Mouse (Mus musculus): ENCODE results near the gene Rpp30. TPM values are rescaled to one million over a fixed set of nuclear protein-coding genes. Genes with fewer than 3 reads are reported as not detected.

The Rpp30 gene
- polyA plus RNA-seq, 1 experiment from 2014 or later: 106 TPM

GRCm38 (mm10) chr19:36119219-36119618 lies 35.7 kb downstream of the Rpp30 start:
- no peak overlapping the region for H3K4me3 ChIP-seq (ENCODE audit: low read depth, low read length)
- no peak for ATAC-seq (ENCODE audit: low FRiP score)
- 90% methylated on average over 8 of the region's 8 CpGs for WGBS
- H3K27ac ChIP-seq (ENCODE audit: low read depth, low read length): no peak overlapping the region
- H3K9ac ChIP-seq (ENCODE audit: low read depth, low read length): no peak overlapping the region
- H3K36me3 ChIP-seq (ENCODE audit: control insufficient read depth, insufficient read depth, low read length): no peaks in the 10 kb centered on the region
- H3K9me3 ChIP-seq (ENCODE audit: control insufficient read depth, low read length): no peaks in the 10 kb centered on the region
- no peaks in the 10 kb centered on the region for H3K4me1 ChIP-seq (replicated peaks; ENCODE audit: control insufficient read depth, insufficient read depth, low read length)
- H3K27me3 ChIP-seq (ENCODE audit: control insufficient read depth, insufficient read depth, low read length): no peaks in the 10 kb centered on the region
- no peak overlapping the region for H3K4me2 ChIP-seq (replicated peaks; ENCODE audit: low read depth, low read length)
- no peak for DNase-seq (ENCODE audit: low spot score)

DNA sequence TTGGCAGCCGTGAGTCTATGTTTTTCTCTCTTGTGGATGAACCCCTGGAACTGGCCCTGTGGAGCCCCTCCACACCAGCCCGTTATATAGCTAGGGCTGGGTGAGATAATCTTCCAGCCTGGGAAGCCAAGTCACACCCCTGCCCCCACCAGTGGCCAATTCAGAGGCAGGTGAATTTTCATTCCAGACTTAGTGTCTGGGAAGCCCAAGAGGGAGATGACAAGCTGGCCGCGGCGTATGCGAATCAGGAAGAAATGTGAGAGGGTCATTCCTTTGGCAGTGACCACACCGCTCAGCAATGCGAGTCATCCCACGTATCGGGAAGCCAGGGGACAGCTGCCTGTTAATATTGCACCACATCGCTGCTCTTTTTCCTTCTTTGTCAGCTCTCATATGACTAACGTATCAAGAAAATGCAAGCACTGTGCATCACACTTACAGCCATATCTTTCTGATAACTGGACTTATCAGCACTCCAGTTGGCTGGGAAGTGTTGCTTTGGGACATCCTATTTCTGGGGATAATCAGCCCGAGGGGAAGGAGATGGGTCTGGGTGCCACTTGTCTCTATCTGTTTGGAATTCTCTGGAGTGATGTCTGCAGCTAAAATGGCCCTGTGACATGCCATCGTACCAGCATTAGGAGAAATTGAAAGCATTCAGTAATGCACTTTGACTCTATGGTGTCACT lies 36.4 kb downstream of the Rpp30 start, which contains the start of gene Ankrd1:
TSS of gene Ankrd1 (minus strand) at position 317 of the 689 bp plus-strand sequence.
- Histone ChIP-seq H3K9ac (ENCODE audit: low read depth, low read length) (no peak within 1 kb of the TSS), H3K4me1 (replicated peaks; ENCODE audit: control insufficient read depth, insufficient read depth, low read length) (no peaks in the 10 kb centered on the region), H3K27me3 (ENCODE audit: control insufficient read depth, insufficient read depth, low read length) (no peaks in the 10 kb centered on the region), H3K4me2 (replicated peaks; ENCODE audit: low read depth, low read length) (no peak within 1 kb of the TSS), H3K4me3 (ENCODE audit: low read depth, low read length) (no peak within 1 kb of the TSS), H3K36me3 (ENCODE audit: control insufficient read depth, insufficient read depth, low read length) (no peaks in the 10 kb centered on the region), H3K9me3 (ENCODE audit: control insufficient read depth, low read length) (no peaks in the 10 kb centered on the region), H3K27ac (ENCODE audit: low read depth, low read length) (no peak within 1 kb of the TSS)
- DNase-seq (ENCODE audit: low spot score) (no peak), ATAC-seq (ENCODE audit: low FRiP score) (no peak)
- WGBS: 86% methylated on average over 14 of the region's 14 CpGs

DNA sequence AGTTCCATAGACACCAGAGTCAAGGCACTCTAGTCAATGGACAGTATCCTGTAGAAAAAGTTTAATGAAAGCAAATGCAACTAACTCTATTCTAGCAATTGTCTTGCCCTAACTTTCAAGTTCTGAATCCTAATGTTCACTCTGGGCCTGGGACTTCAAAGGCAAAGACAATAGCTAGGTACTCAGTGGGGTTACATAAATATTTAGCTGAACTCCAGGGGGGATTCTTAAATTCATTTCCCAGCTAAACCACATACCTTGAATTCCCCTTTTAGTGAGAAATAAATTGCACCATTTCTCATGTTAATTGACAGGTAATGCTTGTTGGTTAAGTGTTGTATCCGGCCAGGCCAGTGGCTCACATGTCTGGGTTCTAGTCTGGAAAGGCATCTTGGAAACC lies 40.7 kb downstream of the Rpp30 start:
- Histone ChIP-seq H3K9ac (ENCODE audit: low read depth, low read length) (no peak overlapping the region), H3K4me1 (replicated peaks; ENCODE audit: control insufficient read depth, insufficient read depth, low read length) (no peaks in the 10 kb centered on the region), H3K4me3 (ENCODE audit: low read depth, low read length) (no peak overlapping the region), H3K27me3 (ENCODE audit: control insufficient read depth, insufficient read depth, low read length) (no peaks in the 10 kb centered on the region), H3K4me2 (replicated peaks; ENCODE audit: low read depth, low read length) (no peak overlapping the region), H3K36me3 (ENCODE audit: control insufficient read depth, insufficient read depth, low read length) (no peaks in the 10 kb centered on the region), H3K27ac (ENCODE audit: low read depth, low read length) (no peak overlapping the region), H3K9me3 (ENCODE audit: control insufficient read depth, low read length) (no peaks in the 10 kb centered on the region)
- 68% methylated on average over 1 of the region's 1 CpGs for WGBS
- no peak for ATAC-seq (ENCODE audit: low FRiP score)
- DNase-seq (ENCODE audit: low spot score): no peak

DNA sequence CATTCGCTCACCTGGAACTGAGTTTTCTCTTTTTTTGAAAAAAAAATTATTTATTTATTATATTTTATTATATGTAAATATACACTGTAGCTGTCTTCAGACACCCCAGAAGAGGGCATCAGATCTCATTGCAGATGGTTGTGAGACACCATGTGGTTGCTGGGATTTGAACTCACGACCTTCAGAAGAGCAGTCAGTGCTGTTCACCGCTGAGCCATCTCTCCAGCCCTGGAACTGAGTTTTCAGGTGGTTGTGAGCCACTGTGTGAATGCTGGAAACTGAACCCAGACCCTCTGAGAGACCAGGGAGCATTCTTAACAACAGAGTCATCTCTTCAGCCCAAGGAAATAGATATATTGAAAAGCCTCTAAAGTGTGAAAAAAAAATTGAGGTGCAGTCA lies 44.9 kb downstream of the Rpp30 start:
- 97% methylated on average over 3 of the region's 3 CpGs for WGBS
- Histone ChIP-seq H3K9me3 (ENCODE audit: control insufficient read depth, low read length) (no peaks in the 10 kb centered on the region), H3K4me2 (replicated peaks; ENCODE audit: low read depth, low read length) (no peak overlapping the region), H3K36me3 (ENCODE audit: control insufficient read depth, insufficient read depth, low read length) (no peaks in the 10 kb centered on the region), H3K27ac (ENCODE audit: low read depth, low read length) (no peak overlapping the region), H3K4me1 (replicated peaks; ENCODE audit: control insufficient read depth, insufficient read depth, low read length) (no peaks in the 10 kb centered on the region), H3K4me3 (ENCODE audit: low read depth, low read length) (no peak overlapping the region), H3K9ac (ENCODE audit: low read depth, low read length) (no peak overlapping the region), H3K27me3 (ENCODE audit: control insufficient read depth, insufficient read depth, low read length) (no peaks in the 10 kb centered on the region)
- DNase-seq (ENCODE audit: low spot score) (no peak), ATAC-seq (ENCODE audit: low FRiP score) (no peak)

DNA sequence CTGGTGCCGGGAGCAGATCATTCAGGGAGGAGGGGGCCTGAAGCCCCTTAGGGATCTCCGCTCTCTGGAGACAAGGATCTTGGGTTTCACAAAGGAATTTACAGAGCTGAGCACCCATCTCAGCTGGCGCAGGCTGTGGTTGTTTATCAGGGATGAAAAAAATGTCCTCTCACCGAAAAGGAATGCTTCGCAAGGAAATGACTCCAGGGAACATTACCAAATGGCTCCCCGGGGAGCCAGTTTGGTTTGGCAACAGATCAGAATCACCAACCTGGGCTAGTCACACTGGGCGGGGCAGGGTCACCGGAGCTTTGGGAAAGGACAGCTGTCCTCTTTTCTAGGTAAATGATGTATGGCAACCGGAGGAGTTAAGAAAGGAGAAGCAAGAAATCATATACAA lies 45.7 kb downstream of the Rpp30 start:
- Histone ChIP-seq H3K9me3 (ENCODE audit: control insufficient read depth, low read length) (no peaks in the 10 kb centered on the region), H3K4me3 (ENCODE audit: low read depth, low read length) (no peak overlapping the region), H3K4me1 (replicated peaks; ENCODE audit: control insufficient read depth, insufficient read depth, low read length) (no peaks in the 10 kb centered on the region), H3K27ac (ENCODE audit: low read depth, low read length) (no peak overlapping the region), H3K27me3 (ENCODE audit: control insufficient read depth, insufficient read depth, low read length) (no peaks in the 10 kb centered on the region), H3K9ac (ENCODE audit: low read depth, low read length) (no peak overlapping the region), H3K4me2 (replicated peaks; ENCODE audit: low read depth, low read length) (no peak overlapping the region), H3K36me3 (ENCODE audit: control insufficient read depth, insufficient read depth, low read length) (no peaks in the 10 kb centered on the region)
- DNase-seq (ENCODE audit: low spot score): no peak
- no peak for ATAC-seq (ENCODE audit: low FRiP score)
- 53% methylated on average over 9 of the region's 9 CpGs for WGBS

DNA sequence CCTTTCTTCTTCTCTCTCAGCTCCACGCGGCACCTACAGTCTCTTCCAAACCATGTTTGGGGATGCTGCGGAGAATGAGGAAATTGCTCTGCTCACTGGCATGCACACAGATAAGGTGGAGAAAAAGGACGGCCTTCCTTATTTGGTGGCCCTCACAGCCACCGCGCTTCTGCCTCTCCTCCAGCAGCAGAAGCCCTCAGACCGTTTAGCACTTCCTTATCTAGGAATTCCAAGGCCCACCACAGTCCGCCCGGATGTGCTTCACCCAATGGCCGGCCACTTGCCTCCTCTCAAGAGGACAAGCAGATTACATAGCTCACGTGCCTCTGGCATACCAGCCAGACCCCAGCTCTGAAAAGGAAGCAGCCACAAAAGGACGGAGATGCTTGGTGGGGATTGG lies 46.1 kb downstream of the Rpp30 start:
- Histone ChIP-seq H3K9me3 (ENCODE audit: control insufficient read depth, low read length) (no peaks in the 10 kb centered on the region), H3K36me3 (ENCODE audit: control insufficient read depth, insufficient read depth, low read length) (no peaks in the 10 kb centered on the region), H3K9ac (ENCODE audit: low read depth, low read length) (no peak overlapping the region), H3K4me3 (ENCODE audit: low read depth, low read length) (no peak overlapping the region), H3K4me1 (replicated peaks; ENCODE audit: control insufficient read depth, insufficient read depth, low read length) (no peaks in the 10 kb centered on the region), H3K4me2 (replicated peaks; ENCODE audit: low read depth, low read length) (no peak overlapping the region), H3K27me3 (ENCODE audit: control insufficient read depth, insufficient read depth, low read length) (no peaks in the 10 kb centered on the region), H3K27ac (ENCODE audit: low read depth, low read length) (no peak overlapping the region)
- 58% methylated on average over 12 of the region's 12 CpGs for WGBS
- ATAC-seq (ENCODE audit: low FRiP score) (no peak), DNase-seq (ENCODE audit: low spot score) (no peak)

- WGBS: 57% methylated on average over 2 of the region's 2 CpGs
- DNase-seq (ENCODE audit: low spot score) (no peak), ATAC-seq (ENCODE audit: low FRiP score) (no peak)
Observed at GRCm38 (mm10) chr19:36130181-36130580, 46.7 kb downstream of the Rpp30 start.

DNA sequence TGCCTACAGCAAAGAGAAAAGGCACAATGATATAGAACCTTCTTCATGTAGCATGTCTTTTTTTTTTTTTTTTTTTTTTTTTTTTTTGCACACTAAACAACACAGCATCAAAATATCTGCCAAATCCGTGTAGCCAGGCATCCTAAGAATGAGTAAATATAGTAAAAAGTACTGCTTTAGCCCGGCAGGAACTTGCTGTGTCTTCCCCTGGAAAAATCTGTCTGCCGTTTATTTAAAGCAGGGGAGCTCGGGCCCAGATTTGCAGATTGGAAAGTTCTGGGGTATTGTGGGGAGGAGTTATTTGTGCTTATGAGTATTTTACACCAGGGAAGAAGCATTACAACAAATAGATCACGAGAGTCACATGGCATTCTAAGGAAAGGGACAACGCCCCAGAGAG lies 48.5 kb downstream of the Rpp30 start:
- WGBS: 74% methylated on average over 6 of the region's 6 CpGs
- no peaks in the 10 kb centered on the region for H3K4me1 ChIP-seq (replicated peaks; ENCODE audit: control insufficient read depth, insufficient read depth, low read length)

More at GRCm38 (mm10) chr19:36130181-36130580, 46.7 kb downstream of the Rpp30 start:
- Histone ChIP-seq H3K4me1 (replicated peaks; ENCODE audit: control insufficient read depth, insufficient read depth, low read length) (no peaks in the 10 kb centered on the region), H3K27me3 (ENCODE audit: control insufficient read depth, insufficient read depth, low read length) (no peaks in the 10 kb centered on the region), H3K36me3 (ENCODE audit: control insufficient read depth, insufficient read depth, low read length) (no peaks in the 10 kb centered on the region), H3K9ac (ENCODE audit: low read depth, low read length) (no peak overlapping the region), H3K9me3 (ENCODE audit: control insufficient read depth, low read length) (no peaks in the 10 kb centered on the region), H3K4me3 (ENCODE audit: low read depth, low read length) (no peak overlapping the region), H3K4me2 (replicated peaks; ENCODE audit: low read depth, low read length) (no peak overlapping the region), H3K27ac (ENCODE audit: low read depth, low read length) (no peak overlapping the region)

DNA sequence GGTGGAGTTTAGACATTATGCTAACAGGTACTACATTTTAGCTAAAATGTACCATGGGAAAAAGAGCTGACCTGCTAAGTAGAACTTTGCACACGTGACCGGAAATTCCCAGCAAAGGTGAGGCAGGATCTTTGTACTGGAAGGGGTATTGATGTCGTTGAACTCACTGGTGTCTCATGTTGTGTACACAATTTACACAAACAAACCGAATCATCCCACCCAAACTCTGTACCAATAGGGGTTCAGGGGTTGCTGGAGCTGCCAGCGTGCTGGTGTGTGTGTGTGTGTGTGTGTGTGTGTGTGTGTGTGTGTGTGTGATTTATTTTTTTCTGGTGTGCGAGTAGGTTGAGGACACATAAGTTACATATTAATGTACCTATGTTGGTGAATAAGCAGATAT lies 49.5 kb downstream of the Rpp30 start:
- H3K9me3 ChIP-seq (ENCODE audit: control insufficient read depth, low read length): no peaks in the 10 kb centered on the region
- H3K4me1 ChIP-seq (replicated peaks; ENCODE audit: control insufficient read depth, insufficient read depth, low read length): no peaks in the 10 kb centered on the region
- no peaks in the 10 kb centered on the region for H3K36me3 ChIP-seq (ENCODE audit: control insufficient read depth, insufficient read depth, low read length)
- no peak overlapping the region for H3K9ac ChIP-seq (ENCODE audit: low read depth, low read length)
- DNase-seq (ENCODE audit: low spot score) (no peak), ATAC-seq (ENCODE audit: low FRiP score) (no peak)
- H3K27ac ChIP-seq (ENCODE audit: low read depth, low read length): no peak overlapping the region
- no peaks in the 10 kb centered on the region for H3K27me3 ChIP-seq (ENCODE audit: control insufficient read depth, insufficient read depth, low read length)
- H3K4me3 ChIP-seq (ENCODE audit: low read depth, low read length): no peak overlapping the region
- H3K4me2 ChIP-seq (replicated peaks; ENCODE audit: low read depth, low read length): no peak overlapping the region
- 95% methylated on average over 6 of the region's 6 CpGs for WGBS

More for the DNA sequence above, 48.5 kb downstream of the Rpp30 start:
- DNase-seq (ENCODE audit: low spot score): no peak
- H3K4me2 ChIP-seq (replicated peaks; ENCODE audit: low read depth, low read length): no peak overlapping the region
- ATAC-seq (ENCODE audit: low FRiP score): no peak
- no peak overlapping the region for H3K4me3 ChIP-seq (ENCODE audit: low read depth, low read length)
- no peaks in the 10 kb centered on the region for H3K36me3 ChIP-seq (ENCODE audit: control insufficient read depth, insufficient read depth, low read length)
- H3K9me3 ChIP-seq (ENCODE audit: control insufficient read depth, low read length): no peaks in the 10 kb centered on the region
- H3K9ac ChIP-seq (ENCODE audit: low read depth, low read length): no peak overlapping the region
- H3K27me3 ChIP-seq (ENCODE audit: control insufficient read depth, insufficient read depth, low read length): no peaks in the 10 kb centered on the region
- H3K27ac ChIP-seq (ENCODE audit: low read depth, low read length): no peak overlapping the region
